Mouse (Mus musculus) adrenal gland (tissue): ENCODE measurements around the gene Gin1.

Experiments
- intact Hi-C: fragments of 180-260 bp; cut with DNase I; formaldehyde crosslinking; loops from one replicate; pipeline ENCODE4 v1.15.1; 2025

Gin1 gene

GRCm38 (mm10) chr1:97785685-97786393 is 15.9 kb downstream of the Gin1 start:
- intact Hi-C loops: no loop called here

- intact Hi-C loops: no loop called here
Measured at GRCm38 (mm10) chr1:97787674-97788073, 17.7 kb downstream of the Gin1 start.

- intact Hi-C loops: no loop called here
Measured at GRCm38 (mm10) chr1:97788490-97788889, 18.5 kb downstream of the Gin1 start.

GRCm38 (mm10) chr1:97794110-97794509 is 24.1 kb downstream of the Gin1 start:
- intact Hi-C loops: no loop called here

- intact Hi-C loops: no loop called here
Measured at GRCm38 (mm10) chr1:97795936-97796335, 26.0 kb downstream of the Gin1 start.

- intact Hi-C loops: loop anchor here (10.0 kb wide), 2 partner anchors 722 to 768 kb away; no protein-coding TSS in a partner anchor
Measured at GRCm38 (mm10) chr1:97802207-97802902, 32.4 kb downstream of the Gin1 start.

- intact Hi-C loops: loop anchor here (10.0 kb wide), 2 partner anchors 720 to 770 kb away; no protein-coding TSS in a partner anchor
Measured at GRCm38 (mm10) chr1:97804520-97804919, 34.5 kb downstream of the Gin1 start.

GRCm38 (mm10) chr1:97809255-97809912 is 39.4 kb downstream of the Gin1 start:
- intact Hi-C loops: loop anchor here (2.0 to 10.0 kb wide), 4 partner anchors 368 to 775 kb away; no protein-coding TSS in a partner anchor

GRCm38 (mm10) chr1:97821282-97821681 is 51.3 kb downstream of the Gin1 start:
- intact Hi-C loops: no loop called here

- intact Hi-C loops: no loop called here
Measured at GRCm38 (mm10) chr1:97822203-97822602, 52.2 kb downstream of the Gin1 start.

GRCm38 (mm10) chr1:97822904-97823303 is 52.9 kb downstream of the Gin1 start:
- intact Hi-C loops: no loop called here

- intact Hi-C loops: no loop called here
Measured at GRCm38 (mm10) chr1:97827566-97827965, 57.6 kb downstream of the Gin1 start.

GRCm38 (mm10) chr1:97828087-97828486 is 58.1 kb downstream of the Gin1 start:
- intact Hi-C loops: no loop called here

- intact Hi-C loops: no loop called here
Measured at GRCm38 (mm10) chr1:97833466-97834353, 63.7 kb downstream of the Gin1 start.

GRCm38 (mm10) chr1:97834354-97834822 is 64.4 kb downstream of the Gin1 start:
- intact Hi-C loops: no loop called here
